Mouse (Mus musculus) heart, embryonic 11.5 days (tissue): Measurements from ENCODE around the gene Zc3h15. TPM values are rescaled to one million over a fixed set of nuclear protein-coding genes. Genes with fewer than 3 reads are reported as not detected.
"Not testable (repeated sequence)": the region's sequence is repeated elsewhere in the genome, so short reads cannot be mapped to it uniquely, and the experiment has no call there.

Experiments used
- ATAC-seq: fragments of 200-750 bp; cut with Nextera tagmentation; replicated peaks from 2 replicates; pipeline ENCODE4 v1.8.0; 2017; ENCODE audit warnings: moderate library complexity; ENCODE audit not compliant: insufficient number of reproducible peaks, low FRiP score, low TSS enrichment
- H3K27ac ChIP-seq: fragments of 300-500 bp; sonication (generic); 2 replicates; pipeline ENCODE4 v1.5.1; 2014; ENCODE audit warnings: mild to moderate bottlenecking, low read depth, low read length
- H3K27me3 ChIP-seq: fragments of 300-500 bp; sonication (generic); 2 replicates; pipeline ENCODE4 v1.6.1; 2014; ENCODE audit warnings: mild to moderate bottlenecking, low read length, mixed read lengths; ENCODE audit not compliant: control insufficient read depth, insufficient read depth
- H3K36me3 ChIP-seq: fragments of 300-500 bp; sonication (generic); 2 replicates; pipeline ENCODE4 v1.6.1; 2014; ENCODE audit warnings: mild to moderate bottlenecking, low read length, moderate library complexity, mixed read lengths; ENCODE audit not compliant: control insufficient read depth, insufficient read depth
- H3K4me1 ChIP-seq: fragments of 300-500 bp; sonication (generic); 2 replicates; pipeline ENCODE4 v1.6.1; 2014; ENCODE audit warnings: low read length; ENCODE audit not compliant: control insufficient read depth, insufficient read depth
- H3K4me2 ChIP-seq: fragments of 300-500 bp; sonication (generic); 2 replicates; pipeline ENCODE4 v1.6.1; 2014; ENCODE audit warnings: mild to moderate bottlenecking, moderate library complexity
- H3K4me3 ChIP-seq: fragments of 300-500 bp; sonication (generic); 2 replicates; pipeline ENCODE4 v1.5.1; 2014; ENCODE audit warnings: low read depth, low read length
- H3K9ac ChIP-seq: fragments of 300-500 bp; sonication (generic); 2 replicates; pipeline ENCODE4 v1.6.1; 2014; ENCODE audit warnings: mild to moderate bottlenecking, low read depth, low read length, moderate library complexity
- H3K9me3 ChIP-seq: fragments of 300-500 bp; sonication (generic); replicated peaks from 2 replicates; pipeline ENCODE4 v1.6.1; 2016; ENCODE audit warnings: low read length; ENCODE audit not compliant: control insufficient read depth
- WGBS: fragments of 180-500 bp; shearing (Covaris S2); extraction: QIAGEN DNeasy Blood & Tissue Kit; methylation state at CpG from one replicate; pipeline ENCODE4 v1.1.7; 2014; ENCODE audit not compliant: insufficient replicate concordance; 5-methylcytosine and 5-hydroxymethylcytosine counted together
- polyA plus RNA-seq: library from polyadenylated mRNA; unstranded; fragments of >200 nt; fragmentation: Nextera tagmentation; extraction: Ambion mirVana; gene quantifications from 2 replicates; pipeline ENCODE4 v1.2.1, GENCODE M21; 2014

Zc3h15 gene
- polyA plus RNA-seq, 1 experiment from 2014 or later, result 141 TPM

DNA sequence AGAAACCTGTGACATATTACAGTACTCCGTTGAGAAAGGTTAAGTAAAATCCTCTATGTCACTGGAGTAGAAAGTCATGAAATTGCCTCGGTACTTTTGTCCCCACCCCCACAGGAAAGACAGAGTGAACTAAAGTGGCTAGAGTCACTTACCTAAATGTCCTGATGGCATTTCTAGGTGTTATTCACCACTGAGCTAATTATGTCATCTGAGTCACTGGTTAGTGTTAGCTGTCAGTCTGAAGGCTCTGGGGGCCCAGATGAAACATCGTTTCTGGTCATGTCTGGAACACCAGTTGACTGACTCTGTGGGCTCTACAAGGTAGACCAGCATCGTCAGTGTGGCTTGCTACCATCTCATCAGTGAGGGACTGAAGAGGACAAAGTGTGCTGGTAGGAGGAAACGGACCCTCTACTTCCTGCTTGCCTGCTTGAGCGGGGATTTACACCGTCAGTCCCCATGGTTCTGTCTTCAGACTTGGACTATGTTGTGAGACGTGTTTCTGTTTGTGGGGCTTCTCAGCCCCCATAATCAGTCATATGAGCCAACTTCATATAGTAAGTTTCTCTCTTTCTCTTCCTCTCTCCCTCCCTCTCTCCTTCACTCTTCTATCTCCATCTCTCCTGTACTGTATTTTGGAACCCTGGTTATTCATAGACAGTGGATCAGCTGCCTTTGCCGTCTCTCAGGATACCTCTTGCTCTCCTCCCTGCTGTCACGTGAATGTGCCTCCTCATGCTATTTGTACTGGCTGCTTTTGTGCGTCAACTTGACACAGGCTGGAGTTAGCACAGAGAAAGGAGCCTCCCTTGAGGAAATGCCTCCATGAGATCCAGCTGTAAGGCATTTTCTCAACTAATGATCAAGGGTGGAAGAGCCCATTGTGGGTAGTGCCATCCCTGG is 51.4 kb downstream of the Zc3h15 start:
- no peak overlapping the region for H3K4me2 ChIP-seq
- WGBS, result 66% methylated on average over 11 of the region's 11 CpGs
- no peak for ATAC-seq
- no peaks in the 10 kb centered on the region for H3K36me3 ChIP-seq
- H3K9ac ChIP-seq, result no peak overlapping the region
- no peak overlapping the region for H3K4me3 ChIP-seq
- H3K27me3 ChIP-seq, result no peaks in the 10 kb centered on the region
- H3K27ac ChIP-seq, result no peak overlapping the region
- H3K4me1 ChIP-seq, result 0 out of 2 replicates have a peak, but pooled peaks cover 3% of the 10 kb centered on the region
- no peaks in the 10 kb centered on the region for H3K9me3 ChIP-seq

DNA sequence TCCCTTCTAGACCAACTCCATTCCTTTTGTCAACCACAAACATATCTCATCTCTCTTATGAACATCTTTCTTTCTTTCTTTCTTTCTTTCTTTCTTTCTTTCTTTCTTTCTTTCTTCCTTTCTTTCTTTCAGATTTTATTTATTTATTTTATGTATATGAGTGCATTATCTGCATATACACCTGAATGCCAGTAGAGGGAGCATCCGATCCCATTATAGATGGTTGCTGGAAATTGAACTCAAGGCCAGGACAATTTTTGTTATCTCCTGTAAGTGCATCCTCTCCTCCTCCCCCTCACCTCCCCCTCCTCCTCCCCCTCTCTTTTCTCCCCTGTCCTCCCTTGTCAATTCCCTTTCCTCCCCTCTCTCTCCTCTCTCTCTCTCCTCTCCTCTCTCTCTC is 54.2 kb downstream of the Zc3h15 start:
- Histone ChIP-seq H3K27ac (no peak overlapping the region), H3K27me3 (no peaks in the 10 kb centered on the region), H3K4me3 (no peak overlapping the region), H3K4me2 (no peak overlapping the region), H3K9ac (no peak overlapping the region), H3K9me3 (no peaks in the 10 kb centered on the region), H3K36me3 (no peaks in the 10 kb centered on the region), H3K4me1 (0 out of 2 replicates have a peak, but pooled peaks cover 5% of the 10 kb centered on the region)
- WGBS, result 61% methylated on average over 1 of the region's 1 CpGs
- no peak for ATAC-seq

GRCm38 (mm10) chr2:83699324-83699723 is 55.1 kb downstream of the Zc3h15 start:
- Histone ChIP-seq H3K4me2 (no peak overlapping the region), H3K27ac (no peak overlapping the region), H3K9ac (no peak overlapping the region), H3K4me3 (no peak overlapping the region), H3K9me3 (no peaks in the 10 kb centered on the region), H3K36me3 (no peaks in the 10 kb centered on the region), H3K4me1 (0 out of 2 replicates have a peak, but pooled peaks cover 5% of the 10 kb centered on the region), H3K27me3 (no peaks in the 10 kb centered on the region)
- ATAC-seq, result no peak
- WGBS, result 36% methylated on average over 1 of the region's 1 CpGs

GRCm38 (mm10) chr2:83700667-83701066 is 56.4 kb downstream of the Zc3h15 start:
- ATAC-seq, result no peak
- 70% methylated on average over 4 of the region's 4 CpGs for WGBS
- H3K4me3 ChIP-seq, result no peak overlapping the region
- H3K9me3 ChIP-seq, result no peaks in the 10 kb centered on the region
- no peak overlapping the region for H3K27ac ChIP-seq
- H3K9ac ChIP-seq, result no peak overlapping the region
- no peaks in the 10 kb centered on the region for H3K36me3 ChIP-seq
- 0 out of 2 replicates have a peak, but pooled peaks cover 2% of the 10 kb centered on the region for H3K4me1 ChIP-seq
- no peak overlapping the region for H3K4me2 ChIP-seq
- no peaks in the 10 kb centered on the region for H3K27me3 ChIP-seq

- ATAC-seq, result no peak
- 90% methylated on average over 7 of the region's 7 CpGs for WGBS
- no peak overlapping the region for H3K4me2 ChIP-seq
- H3K4me3 ChIP-seq, result no peak overlapping the region
- H3K9ac ChIP-seq, result no peak overlapping the region
- H3K4me1 ChIP-seq, result 0 out of 2 replicates have a peak, but pooled peaks cover 7% of the 10 kb centered on the region
- H3K27ac ChIP-seq, result no peak overlapping the region
- H3K36me3 ChIP-seq, result no peaks in the 10 kb centered on the region
- no peaks in the 10 kb centered on the region for H3K27me3 ChIP-seq
- H3K9me3 ChIP-seq, result no peaks in the 10 kb centered on the region
Observed at GRCm38 (mm10) chr2:83702411-83702810, 58.2 kb downstream of the Zc3h15 start.

- ATAC-seq, result 0 out of 2 replicates have a peak, but pooled peaks have one; percentile 57
- no peak overlapping the region for H3K4me2 ChIP-seq
- H3K4me1 ChIP-seq, result 0 out of 2 replicates have a peak, but pooled peaks cover 14% of the 10 kb centered on the region
- no peaks in the 10 kb centered on the region for H3K36me3 ChIP-seq
- no peaks in the 10 kb centered on the region for H3K27me3 ChIP-seq
- no peaks in the 10 kb centered on the region for H3K9me3 ChIP-seq
- no peak overlapping the region for H3K4me3 ChIP-seq
- no peak overlapping the region for H3K9ac ChIP-seq
- peak overlapping the region; percentile 36 for H3K27ac ChIP-seq
- 62% methylated on average over 9 of the region's 9 CpGs for WGBS
Observed at GRCm38 (mm10) chr2:83705580-83706158, 61.4 kb downstream of the Zc3h15 start.

DNA sequence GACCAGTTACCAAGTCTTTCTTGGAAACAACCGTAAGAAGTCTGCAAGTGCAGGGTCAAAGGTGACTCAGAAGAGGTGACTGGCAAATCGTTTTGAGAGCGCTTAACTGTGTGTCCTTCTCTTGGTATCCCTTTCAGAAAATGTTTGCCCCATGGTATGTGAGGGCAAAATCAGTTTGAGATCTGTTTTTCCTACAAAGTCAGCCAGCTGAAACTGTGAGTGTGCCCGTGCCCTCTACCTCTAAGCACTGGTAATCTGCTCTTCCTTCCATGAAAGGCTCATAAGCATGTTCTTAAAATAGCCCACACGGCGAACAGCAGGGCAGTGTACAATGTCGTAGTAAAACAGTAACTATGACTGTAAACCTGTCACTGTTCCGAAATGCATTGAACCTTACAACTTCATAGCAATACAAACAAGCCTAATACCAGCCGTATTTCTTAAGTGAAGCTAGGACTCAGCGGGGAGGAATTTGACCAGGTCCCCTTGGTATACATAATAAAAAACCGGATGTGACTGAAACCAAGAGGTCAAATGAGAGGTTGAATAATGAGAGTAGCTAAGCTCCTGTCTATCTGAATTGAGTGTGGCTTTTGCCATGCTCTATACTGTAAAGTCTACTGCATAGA is 65.8 kb downstream of the Zc3h15 start:
- 49% methylated on average over 11 of the region's 11 CpGs for WGBS
- no peaks in the 10 kb centered on the region for H3K36me3 ChIP-seq
- H3K9ac ChIP-seq, result no peak overlapping the region
- H3K4me2 ChIP-seq, result no peak overlapping the region; the same call in 1 of the 2 replicates
- no peak overlapping the region for H3K27ac ChIP-seq
- no peak overlapping the region for H3K4me3 ChIP-seq
- H3K9me3 ChIP-seq, result no peaks in the 10 kb centered on the region
- no peaks in the 10 kb centered on the region for H3K27me3 ChIP-seq
- no peak for ATAC-seq
- H3K4me1 ChIP-seq, result 0 out of 2 replicates have a peak, but pooled peaks cover 11% of the 10 kb centered on the region

DNA sequence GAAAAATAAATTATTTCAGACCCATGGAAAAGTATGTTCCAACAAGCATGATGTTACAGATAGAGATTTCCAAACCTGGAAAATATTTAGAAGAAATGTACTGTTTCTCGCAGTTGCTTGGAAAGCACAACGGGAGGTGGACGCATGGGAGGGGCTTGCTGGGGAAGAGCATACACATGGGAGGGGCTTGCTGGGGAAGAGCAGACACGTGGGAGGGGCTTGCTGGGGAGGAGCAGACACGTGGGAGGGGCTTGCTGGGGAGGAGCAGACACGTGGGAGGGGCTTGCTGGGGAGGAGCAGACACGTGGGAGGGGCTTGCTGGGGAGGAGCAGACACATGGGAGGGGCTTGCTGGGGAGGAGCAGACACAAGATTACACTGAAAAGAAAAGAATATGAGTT is 69.0 kb downstream of the Zc3h15 start:
- not testable (repeated sequence) for H3K36me3 ChIP-seq, H3K9me3 ChIP-seq, H3K4me1 ChIP-seq, H3K9ac ChIP-seq, H3K27me3 ChIP-seq, H3K4me3 ChIP-seq, ATAC-seq, H3K27ac ChIP-seq, H3K4me2 ChIP-seq
- 70% methylated on average over 7 of the region's 7 CpGs for WGBS
